ENCODE assay signal across 13 mouse cellular contexts in the genomic region with DNA sequence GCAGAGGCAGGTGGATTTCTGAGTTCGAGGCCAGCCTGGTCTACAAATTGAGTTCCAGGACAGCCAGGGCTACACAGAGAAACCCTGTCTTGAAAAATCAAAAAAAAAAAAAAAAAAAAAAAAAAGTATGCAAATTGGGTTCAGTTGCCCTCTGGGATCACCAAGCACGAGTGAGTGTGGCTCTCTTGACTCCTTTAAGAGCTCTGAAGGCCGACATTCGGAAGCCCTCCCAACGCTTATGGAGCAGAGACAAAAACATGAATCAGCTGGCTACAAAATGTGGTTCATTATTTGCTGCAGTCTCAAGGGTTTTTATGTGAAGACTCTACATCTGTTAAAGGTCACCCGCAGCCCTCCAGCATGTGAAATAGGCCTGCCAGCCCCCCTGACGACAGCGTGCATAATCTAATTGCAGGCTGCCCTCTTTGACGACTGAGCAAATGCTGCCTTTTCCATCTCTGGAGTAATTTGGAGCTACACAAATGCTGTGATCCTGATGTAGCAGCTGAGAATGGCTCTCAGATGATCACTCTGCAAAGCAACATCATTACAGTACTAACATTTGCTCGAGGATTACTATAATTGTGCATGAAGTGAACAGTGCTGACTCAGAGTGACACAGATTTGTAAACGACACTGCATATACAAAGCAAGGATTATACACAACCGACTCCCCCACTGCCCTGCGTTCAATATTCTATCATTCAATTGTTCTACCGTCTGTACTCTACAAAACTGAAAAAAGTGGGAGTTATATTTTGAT. TPM values are rescaled to one million over a fixed set of nuclear protein-coding genes. Genes with fewer than 3 reads are reported as not detected.
A peak's percentile ranks its signal among the peaks of the same experiment; 100 is the strongest.
DNase-seq lines count a peak whose midpoint lies in the region; ATAC-seq and TF ChIP-seq lines count a peak whose summit lies in the region.
"Had no signal": no experiment of that assay in that cellular context is flagged by ENCODE, and none has a peak within 500 bp of the region (broad histone marks: within the 10 kb centered on the region; RNA-seq: fewer than 3 reads in every experiment).

No protein-coding gene starts in this region.

- no peaks in the 10 kb centered on the region for H3K9me3 ChIP-seq in forebrain, embryonic 11.5 days (ENCODE audit: control insufficient read depth, low read length)
- H3K9me3 ChIP-seq in hindbrain, postnatal 0 days (ENCODE audit: low read length) = no peaks in the 10 kb centered on the region
- no peaks in the 10 kb centered on the region for H3K9me3 ChIP-seq in neural tube, embryonic 15.5 days (replicated peaks)
- H3K9me3 ChIP-seq: liver, embryonic 12.5 days had no signal

- no peaks in the 10 kb centered on the region for H3K36me3 ChIP-seq in forebrain, embryonic 11.5 days (ENCODE audit: control insufficient read depth, insufficient read depth, low read length)
- H3K36me3 ChIP-seq in hindbrain, postnatal 0 days (ENCODE audit: insufficient read depth, low read length) = no peaks in the 10 kb centered on the region
- no peaks in the 10 kb centered on the region for H3K36me3 ChIP-seq in neural tube, embryonic 15.5 days
- H3K36me3 ChIP-seq in thymus, adult 2 months (ENCODE audit: control insufficient read depth, insufficient read depth, low read length) = no peaks in the 10 kb centered on the region
- H3K36me3 ChIP-seq: liver, embryonic 12.5 days had no signal

- H3K27me3 ChIP-seq in forebrain, embryonic 11.5 days (ENCODE audit: control insufficient read depth, insufficient read depth, low read length) = no peaks in the 10 kb centered on the region
- no peaks in the 10 kb centered on the region for H3K27me3 ChIP-seq in hindbrain, postnatal 0 days (ENCODE audit: insufficient read depth, low read length)
- no peaks in the 10 kb centered on the region for H3K27me3 ChIP-seq in neural tube, embryonic 15.5 days (replicated peaks)
- no peaks in the 10 kb centered on the region for H3K27me3 ChIP-seq in thymus, adult 2 months (ENCODE audit: control insufficient read depth, insufficient read depth, low read length)
- H3K27me3 ChIP-seq: liver, embryonic 12.5 days had no signal

- no peak for TF ChIP-seq CTCF in hindbrain, postnatal 0 days (IDR thresholded peaks at IDR 0.05; ENCODE audit: low read depth)
- TF ChIP-seq CTCF in thymus, adult 2 months (IDR thresholded peaks at IDR 0.05; ENCODE audit: borderline replicate concordance, control insufficient read depth, extremely low read depth, insufficient read depth, low read length, poor library complexity) = no peak

- H3K4me1 ChIP-seq in forebrain, embryonic 11.5 days (replicated peaks; ENCODE audit: control insufficient read depth, insufficient read depth, low read length) = 0 out of 2 replicates have a peak, but pooled peaks cover 2% of the 10 kb centered on the region
- H3K4me1 ChIP-seq in hindbrain, postnatal 0 days (ENCODE audit: insufficient read depth, low read length) = no peaks in the 10 kb centered on the region
- H3K4me1 ChIP-seq in neural tube, embryonic 15.5 days = peaks cover 4% of the 10 kb centered on the region; the same call in 1 of the 2 replicates
- no peaks in the 10 kb centered on the region for H3K4me1 ChIP-seq in thymus, adult 2 months (replicated peaks; ENCODE audit: control insufficient read depth, insufficient read depth, low read length)
- H3K4me1 ChIP-seq: liver, embryonic 12.5 days had no signal

- H3K27ac ChIP-seq in forebrain, embryonic 11.5 days (ENCODE audit: low read depth, low read length) = no peak overlapping the region
- H3K27ac ChIP-seq in hindbrain, postnatal 0 days = no peak overlapping the region
- H3K27ac ChIP-seq in neural tube, embryonic 15.5 days (replicated peaks) = peak overlapping the region; percentile 43; the same call in 1 of the 2 replicates
- no peak overlapping the region for H3K27ac ChIP-seq in thymus, adult 2 months (ENCODE audit: control insufficient read depth, insufficient read depth, low read length)
- H3K27ac ChIP-seq: heart, adult 2 months; layer of hippocampus, adult 2 months; liver, embryonic 12.5 days; stomach, postnatal 0 days had no signal

- TF ChIP-seq POLR2A in thymus, adult 2 months (IDR thresholded peaks at IDR 0.05; ENCODE audit: control insufficient read depth, extremely low read depth, insufficient read depth, low read length, poor library complexity) = no peak

- no peak overlapping the region for H3K4me3 ChIP-seq in forebrain, embryonic 11.5 days (ENCODE audit: low read depth, low read length)
- H3K4me3 ChIP-seq in hindbrain, postnatal 0 days (ENCODE audit: low read length) = no peak overlapping the region
- no peak overlapping the region for H3K4me3 ChIP-seq in neural tube, embryonic 15.5 days (replicated peaks)
- no peak overlapping the region for H3K4me3 ChIP-seq in thymus, adult 2 months (ENCODE audit: control insufficient read depth, insufficient read depth, low read length)
- H3K4me3 ChIP-seq: heart, adult 2 months; layer of hippocampus, adult 2 months; liver, embryonic 12.5 days had no signal

- H3K9ac ChIP-seq in forebrain, embryonic 11.5 days (ENCODE audit: low read length) = no peak overlapping the region
- no peak overlapping the region for H3K9ac ChIP-seq in hindbrain, postnatal 0 days (replicated peaks; ENCODE audit: low read length)
- no peak overlapping the region for H3K9ac ChIP-seq in neural tube, embryonic 15.5 days (replicated peaks)
- H3K9ac ChIP-seq: liver, embryonic 12.5 days had no signal

- H3K4me2 ChIP-seq in forebrain, embryonic 11.5 days (ENCODE audit: low read depth, low read length, severe bottlenecking) = no peak overlapping the region
- no peak overlapping the region for H3K4me2 ChIP-seq in hindbrain, postnatal 0 days (ENCODE audit: low read depth, low read length)
- H3K4me2 ChIP-seq in neural tube, embryonic 15.5 days = no peak overlapping the region
- H3K4me2 ChIP-seq: liver, embryonic 12.5 days had no signal

- DNase-seq in layer of hippocampus, adult 11-12 months (ENCODE audit: low spot score) = peak; percentile 7
- no peak for DNase-seq in layer of hippocampus, adult 9-11 months
- DNase-seq in forebrain, embryonic 11.5 days (ENCODE audit: low spot score) = no peak
- DNase-seq in hindbrain, postnatal 0 days (ENCODE audit: low spot score) = peak; percentile 66
- no peak for DNase-seq in Muller cell, postnatal 12 days (ENCODE audit: inconsistent ontology term)
- no peak for DNase-seq in thymus, adult 2 months
- DNase-seq in heart, adult 8-10 months (ENCODE audit: low spot score) = no peak

- ATAC-seq in forebrain, embryonic 11.5 days (replicated peaks; ENCODE audit: low FRiP score) = peak; percentile 56
- peak; percentile 72 for ATAC-seq in hindbrain, postnatal 0 days
- peak; percentile 81 for ATAC-seq in neural tube, embryonic 15.5 days (ENCODE audit: low FRiP score)
- ATAC-seq: liver, embryonic 12.5 days had no signal

- 57% methylated on average over 14 of the region's 14 CpGs for WGBS in forebrain, embryonic 11.5 days
- WGBS in hindbrain, postnatal 0 days = 27% methylated on average over 14 of the region's 14 CpGs
- WGBS in neural tube, embryonic 15.5 days = 29% methylated on average over 14 of the region's 14 CpGs
- 87% methylated on average over 14 of the region's 14 CpGs for WGBS in thymus, adult 2 months

RNA-seq across cellular contexts. Expression of gene Hist1h2aa, which starts 15.4 kb away (rescaled TPM):
- not detected in 2 replicates for polyA plus RNA-seq in forebrain, embryonic 11.5 days (2014; fragmentation: Nextera tagmentation; extraction: Ambion mirVana)
- not detected in 2 replicates for total RNA-seq in hindbrain, postnatal 0 days (2014; rRNA removed)
- polyA plus RNA-seq in hindbrain, postnatal 0 days (2015; fragmentation: Nextera tagmentation; extraction: Ambion mirVana) = not detected in 2 replicates
- polyA plus RNA-seq in neural tube, embryonic 15.5 days (2015; fragmentation: Nextera tagmentation; extraction: Ambion mirVana) = not detected in 2 replicates
- polyA plus RNA-seq in thymus, adult 2 months (2012; rRNA removed) = not detected in 2 replicates
- not detected for total RNA-seq in heart, adult 8-10 months (2022)
- total RNA-seq: heart, adult 2 months; layer of hippocampus, adult 2 months; megakaryocyte progenitor cell, adult 5-6 weeks had no signal
- polyA plus RNA-seq: heart, adult 2 months; liver, embryonic 12.5 days; stomach, postnatal 0 days had no signal

RNA-seq across cellular contexts. Expression of gene Hist1h2ba, which starts 15.7 kb away (rescaled TPM):
- polyA plus RNA-seq in forebrain, embryonic 11.5 days (2014; fragmentation: Nextera tagmentation; extraction: Ambion mirVana) = not detected in 2 replicates
- not detected in 2 replicates for total RNA-seq in hindbrain, postnatal 0 days (2014; rRNA removed)
- polyA plus RNA-seq in hindbrain, postnatal 0 days (2015; fragmentation: Nextera tagmentation; extraction: Ambion mirVana) = not detected in 2 replicates
- not detected in 2 replicates for polyA plus RNA-seq in neural tube, embryonic 15.5 days (2015; fragmentation: Nextera tagmentation; extraction: Ambion mirVana)
- polyA plus RNA-seq in thymus, adult 2 months (2012; rRNA removed) = not detected in 2 replicates
- not detected for total RNA-seq in heart, adult 8-10 months (2022)
- total RNA-seq: heart, adult 2 months; layer of hippocampus, adult 2 months; megakaryocyte progenitor cell, adult 5-6 weeks had no signal
- polyA plus RNA-seq: heart, adult 2 months; liver, embryonic 12.5 days; stomach, postnatal 0 days had no signal

RNA-seq across cellular contexts. Expression of gene Slc17a4, which starts 34.9 kb away (rescaled TPM):
- polyA plus RNA-seq in forebrain, embryonic 11.5 days (2014; fragmentation: Nextera tagmentation; extraction: Ambion mirVana) = not detected in 2 replicates
- not detected in 2 replicates for total RNA-seq in hindbrain, postnatal 0 days (2014; rRNA removed)
- polyA plus RNA-seq in hindbrain, postnatal 0 days (2015; fragmentation: Nextera tagmentation; extraction: Ambion mirVana) = not detected in 2 replicates
- 0.15 and 1.1 TPM in 2 replicates for polyA plus RNA-seq in neural tube, embryonic 15.5 days (2015; fragmentation: Nextera tagmentation; extraction: Ambion mirVana)
- 0.16 and 0.27 TPM in 2 replicates for polyA plus RNA-seq in thymus, adult 2 months (2012; rRNA removed)
- not detected for total RNA-seq in heart, adult 8-10 months (2022)
- total RNA-seq: heart, adult 2 months; layer of hippocampus, adult 2 months had no signal
- polyA plus RNA-seq: heart, adult 2 months; liver, embryonic 12.5 days had no signal

RNA-seq across cellular contexts. Expression of gene Scgn, which starts 41.3 kb away (rescaled TPM):
- polyA plus RNA-seq in forebrain, embryonic 11.5 days (2014; fragmentation: Nextera tagmentation; extraction: Ambion mirVana) = 0.57 and 0.73 TPM in 2 replicates
- total RNA-seq in hindbrain, postnatal 0 days (2014; rRNA removed) = 0.42 TPM in 1 of 2 replicates, not detected in the other
- 1.1 and 1.2 TPM in 2 replicates for polyA plus RNA-seq in hindbrain, postnatal 0 days (2015; fragmentation: Nextera tagmentation; extraction: Ambion mirVana)
- 0.77 and 1.3 TPM in 2 replicates for polyA plus RNA-seq in neural tube, embryonic 15.5 days (2015; fragmentation: Nextera tagmentation; extraction: Ambion mirVana)
- polyA plus RNA-seq in thymus, adult 2 months (2012; rRNA removed) = 0.11 TPM in 1 of 2 replicates, not detected in the other
- total RNA-seq in heart, adult 8-10 months (2022) = not detected
- total RNA-seq: heart, adult 2 months; megakaryocyte progenitor cell, adult 5-6 weeks had no signal
- polyA plus RNA-seq: heart, adult 2 months; liver, embryonic 12.5 days had no signal

Comparison
In these comparisons a context has a peak if more than half of its experiments do, and no peak if none do; other contexts are left out.
1. DNase-seq: peak in layer of hippocampus, adult 11-12 months (single experiment) and hindbrain, postnatal 0 days (single experiment); none in layer of hippocampus, adult 9-11 months (single experiment), forebrain, embryonic 11.5 days (single experiment), Muller cell, postnatal 12 days (single experiment), thymus, adult 2 months (single experiment) and heart, adult 8-10 months (single experiment).
2. Peak in every context shown above with its lines, with median percentiles within 50 percentile points of each other: ATAC-seq.